Mouse (Mus musculus) spleen, postnatal 4 days (tissue): Measurements from ENCODE around the gene Senp6.
"Not testable (repeated sequence)": the region's sequence is repeated elsewhere in the genome, so short reads cannot be mapped to it uniquely, and the experiment has no call there.

ENCODE experiments used
- DNase-seq, 2 experiments: peaks; one replicate each; pipeline ENCODE4 v3.0.0; 2022; ENCODE audit warnings: low spot score in 2 of 2

Senp6 gene

DNA sequence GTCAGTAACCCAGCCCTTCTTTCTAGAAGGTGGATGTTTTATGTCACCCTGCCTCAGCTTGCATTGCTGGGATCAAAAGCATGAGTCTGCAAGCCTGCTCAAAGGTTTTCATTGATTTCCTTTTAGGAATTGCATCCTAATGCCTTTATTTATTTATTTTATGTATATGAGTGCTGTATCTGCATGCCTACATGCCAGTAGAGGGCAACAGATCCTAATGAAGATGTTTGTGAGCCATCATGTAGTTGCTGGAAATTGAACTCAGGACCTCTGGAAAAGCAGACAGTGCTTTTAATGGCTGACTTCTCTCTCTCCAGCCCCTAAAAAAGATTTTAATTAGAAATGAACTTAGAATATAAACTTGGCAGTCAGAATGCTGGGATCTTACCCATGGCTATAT, 8.2 kb downstream of the Senp6 start:
- DNase-seq: no peak

DNA sequence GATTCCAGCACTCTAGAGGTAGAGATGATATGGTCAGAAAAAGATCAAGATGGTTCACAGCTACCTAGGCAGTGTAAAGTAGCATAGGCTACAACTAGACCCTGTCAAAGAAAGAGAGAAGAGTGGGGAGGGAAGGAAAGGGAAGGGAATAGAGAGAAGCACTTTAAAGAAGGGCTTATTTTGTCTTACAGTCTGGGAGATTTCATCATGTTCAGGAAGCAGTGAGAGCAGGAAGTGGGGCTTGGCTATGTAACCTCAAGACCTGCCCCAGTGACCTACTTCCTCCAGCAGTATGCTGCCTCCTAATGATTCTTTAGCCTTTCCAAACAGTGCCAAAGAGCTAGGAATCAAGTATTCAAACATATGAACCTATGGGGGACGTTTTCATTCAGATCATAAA, 14.2 kb downstream of the Senp6 start:
- DNase-seq: no peak

DNA sequence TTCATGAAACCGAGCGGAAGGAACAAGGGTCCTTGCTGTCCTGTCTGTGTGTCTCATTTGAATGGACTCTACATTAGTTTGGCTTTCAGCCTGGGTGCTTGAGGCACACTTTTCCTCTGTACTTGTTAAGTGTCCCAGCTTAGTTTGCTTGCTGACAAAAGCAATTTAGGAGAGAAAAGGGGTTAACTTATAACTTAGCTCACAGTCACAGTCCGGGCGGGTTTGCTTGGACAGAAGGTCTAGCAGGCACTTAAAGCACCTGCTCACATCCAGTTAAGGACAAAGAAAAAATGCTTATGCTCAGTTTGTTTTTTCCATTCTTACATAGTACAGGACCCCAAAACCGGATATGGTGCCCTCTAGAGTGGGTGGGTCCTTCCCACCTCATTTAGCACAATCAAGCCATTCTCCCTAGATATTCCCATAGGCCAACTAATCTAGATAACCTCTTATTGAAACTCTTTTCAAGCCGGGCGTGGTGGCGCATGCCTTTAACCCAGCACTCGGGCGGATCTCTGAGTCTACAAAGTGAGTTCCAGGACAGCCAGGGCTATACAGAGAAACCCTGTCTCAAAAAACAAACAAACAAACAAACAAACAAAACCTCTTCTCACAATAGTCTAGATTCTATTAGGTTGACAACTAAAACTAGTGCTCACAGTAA, 17.9 kb downstream of the Senp6 start:
- no peak for DNase-seq

DNA sequence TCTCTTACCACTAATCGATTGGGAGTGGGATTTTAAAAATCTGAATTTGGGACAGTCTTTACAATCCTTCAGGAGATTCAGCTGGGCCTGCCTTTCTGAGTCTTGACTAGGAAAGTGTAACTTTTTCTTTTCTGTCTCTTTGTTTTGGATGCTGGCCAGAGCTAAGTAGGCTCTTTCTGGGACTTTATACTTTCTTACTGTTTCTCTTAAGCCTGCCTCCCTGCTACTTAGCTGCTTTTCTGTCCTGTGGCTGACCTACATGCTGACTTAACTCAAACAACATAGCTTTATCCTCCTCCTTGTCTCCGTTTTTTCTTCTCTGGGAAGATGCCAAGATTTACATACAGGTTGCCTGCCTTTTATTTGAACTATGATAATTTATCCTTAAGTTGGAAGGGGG, 19.0 kb downstream of the Senp6 start:
- DNase-seq: no peak

DNA sequence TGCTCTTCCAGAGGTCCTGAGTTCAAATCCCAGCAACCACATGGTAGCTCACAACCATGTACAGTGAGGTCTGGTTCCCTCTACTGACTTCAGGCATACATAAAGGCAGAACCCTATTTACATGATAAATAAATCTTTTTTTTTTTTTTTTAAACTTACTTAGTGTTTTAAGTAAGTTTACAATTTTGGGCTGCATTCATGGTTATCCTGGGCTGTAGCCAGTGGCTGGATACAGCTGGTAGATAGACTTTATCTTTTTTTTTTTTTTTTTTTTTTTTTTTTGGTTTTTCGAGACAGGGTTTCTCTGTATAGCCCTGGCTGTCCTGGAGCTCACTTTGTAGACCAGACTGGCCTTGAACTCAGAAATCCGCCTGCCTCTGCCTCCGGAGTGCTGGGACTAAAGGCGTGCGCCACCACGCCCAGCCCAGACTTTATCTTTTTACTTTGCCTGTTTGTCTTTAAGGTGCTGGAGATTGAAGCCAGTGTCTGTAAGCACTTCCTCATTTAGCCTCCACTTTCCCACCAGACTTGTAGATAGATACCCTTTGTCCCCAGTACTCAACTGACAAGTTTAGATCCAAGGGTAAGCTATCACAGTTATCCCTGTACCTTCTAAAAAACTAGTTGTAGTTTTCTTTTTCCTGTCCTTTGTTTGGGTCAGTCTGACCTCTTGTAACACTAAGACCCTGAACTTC, 19.7 kb downstream of the Senp6 start:
- not testable (repeated sequence) for DNase-seq

DNA sequence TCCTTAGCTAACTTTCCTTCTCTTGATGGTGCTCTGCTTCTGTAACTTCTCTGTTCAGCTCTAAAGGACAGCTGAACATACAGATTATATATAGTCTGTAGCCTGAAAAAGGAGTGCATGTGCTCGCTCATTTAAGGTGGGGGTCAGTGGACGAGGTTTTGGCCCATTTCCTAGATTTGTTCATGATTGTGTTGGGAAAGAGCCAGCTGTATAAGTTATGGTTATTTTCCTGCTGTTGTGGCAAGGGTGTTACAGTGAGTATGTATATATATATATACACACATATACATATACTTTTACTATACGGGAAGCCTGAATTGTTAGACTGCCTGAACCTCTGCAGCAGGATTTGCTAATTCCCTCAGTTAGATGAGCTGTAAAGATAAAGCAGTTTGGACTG, 22.7 kb downstream of the Senp6 start:
- no peak for DNase-seq

DNA sequence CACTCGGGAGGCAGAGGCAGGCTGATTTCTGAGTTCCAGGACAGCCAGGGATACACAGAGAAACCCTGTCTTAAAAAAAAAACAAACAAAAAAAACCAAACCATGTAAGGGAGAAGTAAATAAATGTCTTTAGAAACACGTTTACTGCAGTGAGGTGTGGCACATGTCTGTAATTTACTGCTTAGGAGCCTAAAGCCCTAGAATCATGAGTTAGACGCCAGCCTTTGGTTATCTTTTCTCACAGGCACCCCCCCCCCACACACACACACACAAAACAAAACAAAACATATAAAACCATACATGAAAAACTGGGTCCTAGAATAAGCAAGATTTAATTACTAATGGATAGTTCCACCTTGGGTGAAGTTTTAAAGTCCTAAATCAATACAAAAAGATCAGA, 29.6 kb downstream of the Senp6 start:
- DNase-seq: no peak

DNA sequence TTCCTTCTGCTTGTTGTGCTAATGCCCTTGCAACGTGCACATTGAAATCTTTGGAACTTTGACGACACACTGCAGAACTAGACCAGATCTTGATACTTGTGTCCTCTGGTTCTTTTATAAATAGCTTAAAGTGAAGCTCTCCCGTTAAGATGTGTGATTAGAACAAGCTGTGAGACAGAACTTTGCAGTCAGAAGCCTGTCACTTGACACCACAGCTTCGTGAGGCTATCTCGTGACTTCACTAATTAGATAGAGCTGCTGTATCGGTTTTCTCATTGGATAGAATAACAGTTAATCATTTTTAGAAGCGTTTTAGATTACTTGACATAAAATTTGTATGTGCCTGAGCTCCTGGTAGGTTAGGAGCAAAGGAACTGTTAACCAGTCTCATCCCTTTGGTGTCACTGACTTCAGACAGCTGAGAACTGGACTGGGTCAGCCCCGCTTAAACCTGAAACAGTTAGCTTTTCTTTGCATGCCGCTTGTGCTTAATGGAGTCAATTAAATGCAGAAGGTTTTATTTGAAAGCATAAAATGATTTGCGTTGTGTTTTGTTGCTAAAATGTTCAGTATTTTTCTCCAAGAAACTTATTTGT, 79.4 kb downstream of the Senp6 start:
- no peak for DNase-seq

DNA sequence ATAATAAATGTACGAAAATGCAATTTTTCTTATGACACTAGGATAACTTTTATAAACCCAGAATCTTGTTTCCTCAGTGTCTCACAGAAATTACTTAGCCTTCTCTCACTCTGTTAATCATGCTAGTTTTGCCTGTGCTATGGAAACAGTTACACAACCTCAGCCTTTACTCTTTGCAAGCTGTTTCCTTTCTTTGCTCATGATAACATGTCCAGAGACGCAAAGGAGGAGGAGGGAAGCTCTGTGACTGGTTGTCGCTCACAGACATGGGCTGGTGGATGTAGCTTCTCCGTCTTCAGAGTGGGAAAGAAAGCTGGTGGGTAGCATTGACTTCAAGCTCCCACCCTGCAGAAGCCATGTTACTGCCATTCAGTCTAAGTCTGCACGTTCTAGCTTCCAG, 82.9 kb downstream of the Senp6 start:
- no peak for DNase-seq

DNA sequence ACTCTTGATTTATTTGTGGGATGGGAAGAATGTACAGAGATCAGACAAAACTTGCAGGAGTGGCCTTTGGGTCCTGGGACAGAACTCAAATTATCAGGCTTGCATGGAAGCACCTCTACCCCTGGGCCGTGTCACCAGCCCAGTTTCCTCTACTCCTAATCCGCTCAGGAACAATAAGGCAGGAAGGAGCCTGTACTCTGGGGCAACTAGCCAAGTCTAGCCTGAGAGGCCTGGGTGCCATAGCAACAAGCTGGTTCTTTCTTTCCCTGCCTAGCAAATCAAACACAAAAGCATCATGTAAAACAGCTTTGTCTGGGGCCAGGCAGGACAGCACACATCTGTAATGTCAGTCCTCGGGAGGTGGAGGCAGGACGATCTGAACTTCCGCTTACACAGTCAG, 88.6 kb downstream of the Senp6 start:
- DNase-seq: no peak

DNA sequence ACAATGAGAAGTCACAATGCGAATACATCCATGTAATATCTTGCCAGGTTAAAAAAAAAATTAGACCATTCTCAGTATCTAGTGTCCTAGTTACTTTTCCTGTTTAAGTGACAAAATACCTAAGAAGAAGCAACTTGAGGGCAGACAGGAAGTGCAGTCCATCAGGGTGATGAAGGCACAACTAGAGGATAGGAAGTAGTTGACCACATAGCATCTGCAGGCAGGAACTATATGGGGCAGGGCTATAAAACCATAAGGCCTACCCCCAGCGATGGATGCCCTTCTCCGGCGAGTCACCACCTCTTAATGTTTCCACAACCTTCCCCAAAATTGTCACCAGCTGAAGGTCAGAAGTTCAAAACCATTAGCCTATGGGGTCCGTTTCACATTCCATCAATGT, 90.1 kb downstream of the Senp6 start:
- DNase-seq: no peak

DNA sequence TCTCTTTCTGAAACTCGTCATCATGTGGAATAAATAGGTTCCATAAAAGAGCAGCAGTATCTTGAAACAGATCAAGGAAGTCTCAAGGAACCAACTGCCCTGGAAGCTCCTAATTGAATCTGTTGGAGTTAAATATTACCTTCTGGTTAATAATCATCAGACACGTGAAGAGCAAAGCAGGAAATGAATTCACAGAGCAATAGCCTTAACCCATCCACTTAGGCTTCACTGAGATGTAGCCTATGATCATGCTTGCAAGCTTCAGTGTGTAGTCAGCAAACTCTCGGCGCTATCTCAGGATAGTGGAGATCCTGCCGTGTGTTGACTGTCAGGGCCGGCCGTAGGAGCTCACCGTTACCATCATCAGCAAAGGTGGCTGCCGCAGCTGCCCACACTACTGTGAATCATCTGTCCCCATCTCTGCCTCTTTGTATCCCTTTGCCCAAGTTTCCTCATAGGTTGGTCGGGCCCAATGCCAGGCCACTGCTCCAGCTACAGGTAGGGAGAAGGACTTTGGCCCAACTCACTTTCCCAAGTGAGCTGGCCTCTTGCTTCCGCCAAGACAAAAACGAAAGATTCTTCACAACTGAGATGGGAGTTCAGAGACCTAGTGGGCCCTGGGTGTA, 91.2 kb downstream of the Senp6 start:
- no peak for DNase-seq

DNA sequence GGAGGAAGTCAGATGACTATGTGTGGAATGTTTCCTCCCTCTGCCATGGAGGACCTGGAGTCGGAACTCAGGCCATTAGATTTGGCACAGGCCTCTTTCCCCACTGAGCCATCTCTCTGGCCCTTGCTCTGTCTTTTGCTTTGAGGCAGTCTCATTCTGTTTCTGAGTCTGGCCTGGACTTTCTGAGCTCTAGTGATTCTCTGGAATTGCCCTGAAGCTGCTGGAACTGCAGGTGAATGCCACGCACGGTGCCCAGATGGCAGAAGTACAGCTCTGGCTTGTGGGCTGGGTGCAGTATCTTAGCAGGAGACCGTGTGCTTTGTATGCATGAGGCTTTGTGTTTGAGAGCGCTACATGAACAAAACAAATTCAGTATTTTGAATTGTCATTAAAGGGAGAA, 92.2 kb downstream of the Senp6 start:
- no peak for DNase-seq

DNA sequence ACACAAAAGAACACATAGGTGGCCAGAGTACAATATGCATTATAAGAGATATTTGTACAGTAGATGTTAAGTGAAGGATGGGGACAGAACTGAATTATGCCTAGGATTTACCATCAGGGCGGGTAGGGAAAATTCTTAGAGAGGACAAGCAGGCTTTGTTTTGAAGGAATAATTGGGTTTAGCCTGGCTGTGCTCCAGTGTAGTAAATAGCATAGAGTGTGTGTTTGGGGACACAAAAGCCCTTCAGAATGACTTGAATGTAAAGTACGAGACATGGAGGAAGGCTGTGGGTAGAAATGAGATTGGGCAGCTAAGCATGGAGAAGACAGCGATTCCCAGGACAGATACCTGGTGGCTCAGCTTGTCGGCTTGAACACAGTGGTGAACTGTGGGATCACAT, 94.7 kb downstream of the Senp6 start:
- DNase-seq: no peak

DNA sequence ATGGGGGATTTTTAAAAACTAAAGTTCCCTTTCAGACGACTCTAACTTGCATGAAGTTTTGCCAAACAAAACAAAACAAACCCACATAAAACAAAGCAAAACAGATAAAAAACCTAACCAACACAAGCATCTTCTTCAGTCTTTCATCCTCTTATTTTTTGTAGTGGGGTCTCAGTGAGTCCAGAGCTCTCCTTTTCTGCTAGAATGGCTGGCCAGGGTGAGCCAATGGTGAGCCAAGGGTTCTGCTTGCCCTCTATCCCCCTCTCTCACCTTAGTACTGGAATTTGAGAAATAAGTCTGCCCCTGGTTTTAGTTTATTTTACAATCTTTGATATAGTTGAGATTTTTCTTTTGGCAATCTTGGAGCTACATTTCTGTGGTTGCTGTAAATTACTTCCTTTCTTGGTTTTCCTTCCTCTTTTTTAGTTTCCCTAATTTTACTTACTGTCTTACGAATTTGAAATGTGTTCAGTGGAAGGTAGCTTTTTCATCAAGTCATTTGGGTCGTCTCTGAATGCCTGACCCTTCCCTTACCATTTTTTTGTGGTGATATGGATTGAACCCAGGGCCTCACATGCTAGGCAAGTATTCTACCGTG, 96.5 kb downstream of the Senp6 start:
- no peak for DNase-seq

DNA sequence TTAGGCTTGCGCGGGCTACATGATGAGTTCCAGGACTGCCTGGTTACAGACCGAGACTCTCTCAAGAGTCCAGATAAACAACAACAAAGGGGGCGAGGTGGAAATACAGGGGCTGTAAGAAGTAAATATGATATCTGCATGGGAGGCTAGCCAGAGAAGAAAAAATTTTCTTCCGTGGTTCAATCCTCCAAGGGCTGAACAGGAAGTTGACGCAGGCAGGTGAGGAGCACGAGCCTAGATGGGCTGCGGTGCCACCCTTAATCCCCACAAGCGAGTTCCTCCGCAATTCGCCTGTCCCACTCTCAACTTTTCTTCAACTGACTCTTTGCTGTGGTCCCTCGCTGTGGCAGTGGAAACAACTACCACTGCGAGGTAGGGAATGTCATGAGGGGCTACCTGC, 97.5 kb downstream of the Senp6 start:
- DNase-seq: no peak

DNA sequence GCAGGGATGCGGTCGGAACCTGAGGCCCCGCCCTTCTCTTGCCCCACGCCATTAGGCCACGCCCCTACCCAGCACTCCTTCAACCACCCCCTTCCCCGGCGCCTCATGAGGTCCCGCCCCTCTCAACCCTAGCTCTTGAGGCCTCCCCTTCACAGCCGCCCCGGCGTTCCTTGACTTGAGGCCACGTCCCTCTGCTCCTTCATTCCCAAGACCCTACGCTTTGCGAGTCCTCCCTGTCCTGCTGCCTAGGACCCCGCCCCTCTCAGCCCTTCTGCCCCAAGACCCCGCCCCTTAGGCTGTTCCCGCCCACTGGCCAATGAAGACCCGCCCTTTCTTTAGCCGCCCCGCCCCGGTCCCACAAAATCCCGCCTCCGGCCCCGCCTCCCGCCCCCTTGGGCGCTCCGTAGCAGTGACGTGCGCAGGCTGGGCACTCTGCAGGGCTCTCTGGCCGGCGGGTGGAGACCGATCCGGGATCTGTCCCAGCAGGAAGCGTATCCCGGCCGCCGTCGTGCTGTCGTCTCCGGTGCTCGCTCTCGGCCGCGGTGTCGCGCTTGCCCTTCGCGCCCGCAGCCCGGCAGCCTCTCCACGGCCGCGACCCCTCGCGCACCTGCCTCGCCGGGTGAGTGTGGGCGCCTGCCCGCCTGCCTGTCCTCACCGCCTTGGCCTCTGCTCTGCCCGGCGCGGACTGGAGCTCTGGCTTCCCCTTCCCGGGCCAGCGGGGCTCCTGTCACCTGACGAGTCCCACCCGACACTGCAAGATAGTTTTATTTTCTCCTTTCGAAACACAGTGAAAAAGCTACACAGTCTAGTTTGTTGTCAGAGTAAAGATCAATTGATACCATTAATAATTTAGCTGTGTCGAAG, 98.1 kb downstream of the Senp6 start, which contains the start of gene Myo6:
Myo6 (plus strand) TSS at position 421 of the 864 bp plus-strand sequence.
- DNase-seq: peak; percentile 87 to 94

DNA sequence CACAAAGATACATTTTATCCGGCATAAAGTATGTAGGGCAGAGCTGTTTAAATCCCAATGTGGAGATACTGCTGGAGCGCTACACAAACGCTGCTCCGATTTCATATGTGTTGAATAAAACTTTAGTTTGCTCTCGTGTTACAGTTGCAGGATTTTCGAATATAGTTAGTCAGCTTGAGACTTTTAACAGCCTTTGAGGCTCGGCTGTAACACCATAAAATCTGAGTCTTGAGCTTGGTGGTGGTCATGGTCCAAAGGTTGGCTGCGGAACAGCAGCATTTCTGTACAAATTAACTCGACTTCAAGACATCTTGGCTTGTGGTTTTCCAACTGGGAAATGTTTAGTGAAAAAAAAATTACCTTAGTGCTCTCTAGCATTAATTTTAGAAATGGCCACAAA, 99.0 kb downstream of the Senp6 start:
- DNase-seq: no peak

DNA sequence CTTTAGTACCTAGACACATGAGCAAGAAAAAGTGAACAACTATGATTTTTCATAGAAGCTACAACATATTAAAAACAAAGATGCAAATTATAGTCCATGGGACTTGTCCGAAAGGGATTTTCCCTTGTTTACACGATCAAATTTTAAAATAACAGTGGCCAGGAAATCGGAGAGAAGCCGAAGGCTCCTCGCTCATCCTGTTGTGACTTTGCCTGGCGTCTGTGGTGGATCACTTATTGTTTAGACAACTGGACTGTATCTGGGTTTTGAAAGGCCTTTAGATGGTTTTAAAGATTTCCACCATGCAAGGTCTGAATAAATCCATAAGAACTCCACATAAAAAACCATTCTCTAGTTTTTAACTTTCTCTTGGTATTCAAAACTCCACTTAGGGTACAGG, 99.7 kb downstream of the Senp6 start:
- no peak for DNase-seq

DNA sequence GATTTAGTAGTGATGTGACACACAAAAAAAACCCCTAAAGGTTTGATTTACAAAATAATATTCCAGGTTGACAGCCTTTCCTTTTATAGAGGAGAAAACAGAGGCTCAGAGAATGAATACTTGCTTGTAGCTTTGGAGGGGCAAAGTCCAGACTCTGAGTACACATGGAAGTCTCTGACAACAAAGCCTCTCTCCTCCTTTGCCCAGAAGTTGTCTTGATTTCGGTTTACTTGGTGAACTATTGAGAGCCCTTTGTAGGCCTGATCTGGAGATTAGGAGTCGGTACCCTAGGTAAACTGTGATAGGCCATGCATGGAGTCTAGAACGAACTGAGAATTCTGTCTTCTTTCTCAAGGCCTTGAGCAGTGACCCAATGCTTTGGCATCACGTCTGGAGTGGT, 100.4 kb downstream of the Senp6 start:
- no peak for DNase-seq

DNA sequence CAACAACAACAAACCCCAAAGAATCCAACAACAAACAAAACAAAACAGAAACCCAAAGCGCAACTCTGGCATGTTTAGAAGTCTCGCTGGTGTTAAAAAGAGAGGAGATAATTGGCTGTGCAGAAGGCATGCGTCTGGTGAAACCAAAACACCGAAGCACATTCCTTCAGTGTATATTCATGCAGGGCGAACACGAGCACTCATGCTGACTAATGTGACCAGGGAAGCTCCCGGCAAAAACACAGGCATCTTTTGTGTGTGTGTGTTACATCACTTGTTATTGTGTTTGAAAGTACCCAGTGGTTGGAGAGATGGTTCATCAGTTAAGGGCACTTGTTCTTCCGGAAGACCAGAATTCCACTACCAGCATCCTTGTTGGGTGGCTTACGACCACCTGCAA, 102.8 kb downstream of the Senp6 start:
- DNase-seq: no peak

DNA sequence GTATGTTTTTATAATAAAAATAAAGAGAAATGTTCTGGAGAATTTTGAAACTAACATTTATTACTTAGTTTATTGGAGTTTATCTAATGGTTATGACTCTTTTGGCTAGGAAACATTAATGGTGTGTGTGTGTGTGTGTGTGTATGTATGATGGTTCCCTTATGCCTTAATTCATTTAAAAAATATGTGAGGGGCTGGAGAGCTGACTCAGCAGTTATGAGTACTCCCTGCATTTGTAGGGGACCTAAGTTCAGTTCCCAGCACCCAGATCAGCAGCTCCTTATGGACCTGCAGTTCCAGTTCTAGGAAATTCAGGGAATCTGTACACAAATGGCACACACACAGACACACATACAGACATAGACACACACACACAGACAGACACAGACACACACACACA, 104.5 kb downstream of the Senp6 start:
- no peak for DNase-seq
